Mouse (Mus musculus) 416B (cell line): Measurements from ENCODE around the gene Ppfia3.
"Not testable (repeated sequence)": the region's sequence is repeated elsewhere in the genome, so short reads cannot be mapped to it uniquely, and the experiment has no call there.

Experiments used
- DNase-seq: peaks from one replicate; pipeline ENCODE4 v3.0.0; 2011; ENCODE audit warnings: low read depth

The Ppfia3 gene

DNA sequence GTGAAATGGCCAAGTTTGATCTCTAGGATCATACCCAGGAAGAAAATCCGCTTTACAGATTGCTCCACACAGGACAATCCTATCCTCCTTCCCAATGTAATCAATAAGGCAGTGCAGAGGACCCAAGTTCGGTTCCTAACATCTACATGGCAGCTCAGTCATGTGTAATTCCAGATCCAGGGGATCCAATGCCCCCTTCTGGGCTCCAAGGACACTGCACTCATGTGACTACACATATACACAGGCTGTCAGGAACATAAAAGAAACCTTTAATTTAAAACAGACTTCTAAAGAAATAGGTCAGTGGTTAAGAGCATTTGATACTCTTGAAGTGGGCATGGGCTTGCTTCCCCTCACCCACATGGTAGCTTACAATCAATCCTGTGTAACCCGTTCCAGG, 19.3 kb upstream of the Ppfia3 start:
- DNase-seq = no peak

DNA sequence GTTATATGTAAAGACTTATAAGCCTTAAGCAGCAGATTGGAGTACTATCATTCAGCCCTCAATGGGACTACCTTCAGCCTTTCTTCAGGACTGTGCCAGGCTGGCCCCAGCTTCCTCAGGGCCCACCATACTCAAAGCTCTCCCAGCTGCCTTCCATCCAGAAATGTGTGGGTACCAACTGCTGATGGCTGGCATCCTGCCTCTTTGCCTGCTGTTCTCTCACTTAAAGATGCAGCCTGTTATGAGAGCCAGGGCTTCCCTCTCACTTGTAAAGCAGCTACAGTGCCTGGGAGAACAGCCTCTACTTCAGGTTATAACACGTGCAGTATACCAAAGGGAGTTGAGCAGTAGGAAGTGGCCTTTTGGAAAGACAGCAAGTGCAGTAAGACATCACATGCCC, 9.2 kb upstream of the Ppfia3 start:
- DNase-seq = no peak

- peak; percentile 43 for DNase-seq
These were observed 7.8 kb upstream of the Ppfia3 start for GRCm38 (mm10) chr7:45374620-45375019.

- peak; percentile 23 for DNase-seq
These were observed 5.6 kb upstream of the Ppfia3 start for GRCm38 (mm10) chr7:45372371-45372770.

DNA sequence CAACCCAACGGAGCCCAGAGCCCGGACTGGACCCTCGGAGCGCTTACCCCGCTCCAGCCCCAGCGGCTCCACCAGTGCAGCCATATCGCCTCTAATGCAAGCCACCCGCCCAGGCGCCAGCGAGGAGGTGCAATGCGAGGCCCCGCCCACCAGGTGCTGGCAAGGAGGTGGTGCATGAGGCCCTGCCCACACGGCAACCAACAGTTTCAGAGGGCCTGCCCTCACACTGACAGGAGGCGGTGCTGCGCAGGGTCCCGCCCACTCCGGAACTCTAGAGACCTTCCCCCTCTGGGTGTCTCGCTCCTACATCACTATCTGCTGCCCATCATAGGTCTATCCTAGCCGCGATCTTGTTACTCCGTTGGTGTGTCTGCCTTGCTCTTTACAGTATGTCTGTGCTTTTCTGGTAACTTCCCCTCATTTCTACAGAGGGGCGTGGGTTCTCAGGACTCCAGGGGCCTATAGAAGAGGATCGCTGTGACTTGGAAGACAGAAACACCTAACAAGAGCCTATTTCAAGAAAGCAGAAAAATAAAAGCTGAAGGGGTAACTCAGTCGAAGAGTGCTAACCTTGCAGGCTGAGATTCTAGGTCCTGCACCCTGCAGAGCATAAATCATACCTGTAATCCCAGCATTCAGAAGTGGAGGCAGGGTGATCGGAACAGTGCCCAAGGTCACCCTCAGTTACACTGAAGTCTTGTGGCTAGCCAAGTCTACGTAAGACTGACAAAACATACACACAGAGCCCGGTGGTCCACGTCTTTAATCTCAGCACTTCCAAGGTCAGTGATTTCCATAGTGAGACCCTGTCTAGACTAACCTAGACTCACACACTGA, 3.9 kb upstream of the Ppfia3 start, which contains the start of gene Lin7b:
Gene Lin7b (minus strand): TSS at position 109 of the 837 bp plus-strand sequence.
- no peak for DNase-seq

- DNase-seq = no peak
These were observed 3.1 kb upstream of the Ppfia3 start for GRCm38 (mm10) chr7:45369836-45370474.

- no peak for DNase-seq
These were observed 2.4 kb upstream of the Ppfia3 start for GRCm38 (mm10) chr7:45369022-45369745.

DNA sequence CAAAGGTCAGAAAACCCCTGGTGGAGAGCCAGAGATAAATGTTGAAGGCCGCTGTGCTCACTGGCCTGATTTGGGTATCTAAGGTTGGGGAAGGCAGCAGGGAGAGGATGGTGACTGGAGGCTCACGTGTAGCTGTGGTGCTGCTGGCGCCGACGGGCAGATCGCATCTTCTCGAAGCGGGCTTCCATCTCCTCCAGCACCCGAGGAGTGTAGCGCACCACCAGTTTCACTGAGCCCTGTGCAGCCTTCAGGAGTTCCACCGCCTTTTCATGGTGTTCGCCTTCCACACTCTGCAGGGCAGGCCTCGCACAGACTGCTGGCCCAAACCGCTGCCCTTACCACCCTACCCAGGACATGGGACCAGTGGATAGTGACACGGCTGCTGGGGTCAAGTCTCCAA, 1.4 kb upstream of the Ppfia3 start:
- no peak for DNase-seq

GRCm38 (mm10) chr7:45367020-45367880, 431 bp upstream of the Ppfia3 start:
- DNase-seq = peak; percentile 97

DNA sequence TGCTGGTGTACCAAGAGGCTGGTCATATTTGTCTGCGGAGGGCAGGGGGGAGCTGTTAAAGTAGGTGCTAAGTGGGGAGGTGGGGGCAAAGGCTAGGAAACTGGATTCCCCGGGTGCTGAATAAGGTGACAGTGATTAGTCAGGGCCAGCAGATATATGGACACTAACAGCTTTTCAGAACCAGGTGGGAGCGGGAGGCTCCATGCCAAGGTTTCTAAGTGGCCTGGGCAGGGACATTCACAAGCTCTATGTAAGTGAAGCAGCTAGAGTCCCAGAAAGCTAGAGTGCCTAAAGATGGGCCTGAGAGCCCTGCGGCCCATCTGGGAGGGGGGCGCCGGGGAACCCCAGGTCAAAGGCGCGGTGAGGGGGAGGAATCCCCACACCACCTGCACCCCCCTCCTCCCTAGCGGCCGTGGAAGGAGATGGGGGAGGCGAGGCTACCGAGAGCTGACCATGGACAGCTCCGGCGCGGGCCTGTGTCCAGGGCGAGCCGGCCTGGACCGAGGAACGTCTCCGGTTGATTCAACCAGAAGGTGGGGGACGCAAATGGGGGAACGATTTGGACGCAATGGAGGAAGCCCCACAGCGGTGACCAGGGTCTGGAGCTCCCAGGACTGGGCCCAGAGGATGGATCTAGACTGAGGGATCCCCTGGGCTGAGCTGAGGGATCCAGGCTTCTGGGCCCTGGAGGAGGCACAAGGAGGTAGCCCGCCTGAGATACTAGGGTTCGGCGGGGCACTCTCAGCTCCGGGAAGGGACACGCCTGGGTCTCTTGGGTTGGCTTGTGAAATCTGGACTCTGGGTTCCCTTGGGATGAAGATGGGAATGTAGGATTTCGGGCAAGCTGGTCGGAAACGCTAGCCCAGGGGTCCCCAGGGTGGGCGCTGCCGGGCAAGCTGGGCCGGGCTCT, 822 bp downstream of the Ppfia3 start:
- DNase-seq = no peak

- DNase-seq = no peak
These were observed 2.8 kb downstream of the Ppfia3 start for GRCm38 (mm10) chr7:45363983-45364382.

- DNase-seq = peak; percentile 51
These were observed 4.0 kb downstream of the Ppfia3 start for GRCm38 (mm10) chr7:45362801-45363200.

DNA sequence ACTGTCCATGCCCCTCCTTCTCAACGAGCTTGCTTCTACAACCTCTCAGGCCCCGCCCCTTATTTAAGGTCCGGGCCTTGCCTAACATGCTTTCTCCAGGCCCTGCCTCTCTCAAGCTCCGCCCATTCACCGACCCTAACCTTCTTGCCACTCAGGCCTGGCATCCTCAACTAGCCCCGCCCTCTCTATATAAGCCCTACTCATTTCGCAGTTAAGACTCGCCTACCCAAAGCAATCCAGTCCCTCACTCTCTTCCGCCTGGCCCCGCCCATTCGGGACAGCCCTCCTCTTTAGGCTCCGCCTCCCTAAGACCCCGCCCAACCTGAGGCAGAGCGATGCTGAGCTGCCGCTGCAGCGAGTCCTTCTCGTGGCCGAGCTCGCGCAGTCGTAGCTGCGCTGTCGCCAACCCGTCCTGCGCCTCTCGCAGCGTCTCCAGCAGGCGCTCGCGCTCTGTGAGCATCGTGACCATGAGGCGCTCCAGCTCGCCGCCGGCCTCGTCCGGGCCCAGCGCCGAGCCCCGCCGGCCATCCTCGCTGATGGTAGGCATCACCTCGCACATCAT, 5.5 kb downstream of the Ppfia3 start:
- no peak for DNase-seq

DNA sequence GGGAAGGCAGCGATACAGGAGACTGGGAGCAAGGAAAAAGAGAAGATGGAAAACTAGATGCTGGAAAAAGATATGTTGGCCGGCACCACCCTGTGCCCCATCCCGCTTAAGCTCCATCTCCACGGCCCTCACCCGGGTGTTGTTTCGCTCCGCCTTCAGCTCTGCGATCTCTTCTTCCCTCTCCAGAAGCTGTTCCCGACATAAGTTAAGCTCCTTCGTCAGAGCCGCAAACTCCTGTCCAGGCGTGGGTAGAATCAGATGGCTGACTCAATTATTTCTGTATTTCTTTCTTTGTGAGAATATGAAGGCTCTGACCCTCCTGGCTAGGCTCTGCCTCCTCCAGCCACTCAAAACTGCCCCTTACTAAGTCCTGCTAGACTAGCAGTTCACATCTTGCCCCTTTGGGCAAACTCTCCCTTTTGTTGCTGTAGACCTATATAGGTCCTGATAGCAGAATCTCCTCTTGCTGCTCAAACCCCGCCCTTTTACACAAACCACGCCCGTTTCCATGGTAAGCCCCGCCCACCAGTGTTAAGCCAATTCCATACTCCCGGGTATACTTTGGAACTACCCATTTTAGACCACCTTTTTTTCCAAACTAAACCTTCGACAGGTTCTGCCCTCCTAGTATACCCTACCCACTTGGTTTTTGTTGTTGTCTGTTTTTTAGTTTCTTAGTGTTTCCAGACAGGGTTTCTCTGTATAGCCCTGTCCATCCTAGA, 6.3 kb downstream of the Ppfia3 start:
- DNase-seq = no peak

- DNase-seq = not testable (repeated sequence)
These were observed 7.7 kb downstream of the Ppfia3 start for GRCm38 (mm10) chr7:45359081-45359480.

DNA sequence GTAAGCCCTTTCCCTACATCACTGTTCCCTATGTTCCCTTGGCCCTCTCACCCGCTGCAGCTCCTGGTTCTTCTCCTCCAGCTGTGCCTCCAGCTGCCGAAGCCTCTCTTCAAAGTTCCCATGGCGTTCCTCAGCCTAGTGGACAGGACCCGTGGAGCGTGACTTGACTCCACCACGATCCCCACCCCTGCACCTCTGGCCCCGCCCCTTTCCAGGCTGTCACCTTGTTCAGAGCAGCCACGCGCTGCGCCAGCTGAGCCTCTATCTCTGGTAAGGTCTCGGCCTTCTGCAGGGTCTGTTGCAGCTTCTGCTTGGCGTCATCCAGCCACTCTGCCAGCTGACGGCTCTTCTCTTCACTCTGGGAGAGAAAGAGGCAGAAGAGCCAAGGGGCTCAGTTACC, 10.7 kb downstream of the Ppfia3 start:
- no peak for DNase-seq

GRCm38 (mm10) chr7:45355318-45356020, 11.3 kb downstream of the Ppfia3 start:
- DNase-seq = no peak

- no peak for DNase-seq
These were observed 13.8 kb downstream of the Ppfia3 start for GRCm38 (mm10) chr7:45353041-45353440.

- DNase-seq = no peak
These were observed 19.9 kb downstream of the Ppfia3 start for GRCm38 (mm10) chr7:45346905-45347304.
